Mouse (Mus musculus): Measurements from ENCODE around the gene Tmprss11e. TPM values are rescaled to one million over a fixed set of nuclear protein-coding genes. Genes with fewer than 3 reads are reported as not detected.

Tmprss11e gene
- polyA plus RNA-seq, 2 experiments, result not detected

- 43% methylated on average over 3 of the region's 3 CpGs for WGBS (ENCODE audit: insufficient replicate concordance)
- Histone ChIP-seq H3K4me1 (replicated peaks; ENCODE audit: control insufficient read depth in 2 of 2, insufficient read depth in 2 of 2, low read length in 1 of 2) (no peaks in the 10 kb centered on the region), H3K27me3 (ENCODE audit: control insufficient read depth, insufficient read depth, low read length) (no peaks in the 10 kb centered on the region), H3K9me3 (ENCODE audit: control insufficient read depth, low read length) (no peaks in the 10 kb centered on the region), H3K9ac (replicated peaks) (no peak overlapping the region), H3K4me3 (ENCODE audit: insufficient read depth in 1 of 2, low read depth in 2 of 2, low read length in 2 of 2) (no peak overlapping the region), H3K4me2 (ENCODE audit: low read depth) (no peak overlapping the region), H3K27ac (no peak overlapping the region), H3K36me3 (replicated peaks; ENCODE audit: control insufficient read depth, insufficient read depth, low read depth) (no peaks in the 10 kb centered on the region)
- TF ChIP-seq CTCF (IDR thresholded peaks at IDR 0.05; ENCODE audit: low read depth) (no peak), EP300 (IDR thresholded peaks at IDR 0.05; ENCODE audit: low read depth) (no peak)
- ATAC-seq (ENCODE audit: insufficient read depth) (no peak), DNase-seq (ENCODE audit: low read depth in 3 of 3, low spot score in 3 of 3) (no peak)
These were observed 23.5 kb upstream of the Tmprss11e start for GRCm38 (mm10) chr5:86769015-86769658.

DNA sequence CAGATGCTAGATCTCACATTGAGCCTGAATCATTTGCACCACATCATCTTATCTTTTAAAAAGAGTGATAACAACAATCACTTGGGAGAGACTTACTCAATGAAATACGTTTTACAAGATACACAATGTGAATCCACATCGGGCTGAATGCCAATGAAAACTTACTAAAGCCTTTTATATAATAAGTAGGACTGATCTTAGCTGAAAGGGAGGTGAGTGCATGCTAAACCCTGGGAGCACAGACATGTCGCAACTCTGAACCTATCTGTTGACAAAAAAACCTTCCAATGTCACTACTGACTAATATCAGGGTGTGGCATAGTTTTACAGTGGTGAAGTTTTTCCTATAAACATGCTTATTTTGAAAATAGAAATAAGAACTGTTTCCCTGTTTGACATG lies 2.8 kb downstream of the Tmprss11e start:
- ATAC-seq (ENCODE audit: insufficient read depth) (no peak), DNase-seq (ENCODE audit: low read depth in 3 of 3, low spot score in 3 of 3) (no peak)
- Histone ChIP-seq H3K4me1 (replicated peaks; ENCODE audit: control insufficient read depth in 2 of 2, insufficient read depth in 2 of 2, low read length in 1 of 2) (no peaks in the 10 kb centered on the region), H3K27ac (no peak overlapping the region), H3K9me3 (ENCODE audit: control insufficient read depth, low read length) (no peaks in the 10 kb centered on the region), H3K4me3 (ENCODE audit: insufficient read depth in 1 of 2, low read depth in 2 of 2, low read length in 2 of 2) (no peak overlapping the region), H3K27me3 (ENCODE audit: control insufficient read depth, insufficient read depth, low read length) (no peaks in the 10 kb centered on the region), H3K4me2 (ENCODE audit: low read depth) (no peak overlapping the region), H3K9ac (replicated peaks) (no peak overlapping the region), H3K36me3 (replicated peaks; ENCODE audit: control insufficient read depth, insufficient read depth, low read depth) (no peaks in the 10 kb centered on the region)
- 50% methylated on average over 3 of the region's 3 CpGs for WGBS (ENCODE audit: insufficient replicate concordance)
- no peak for TF ChIP-seq EP300 (IDR thresholded peaks at IDR 0.05; ENCODE audit: low read depth)
- TF ChIP-seq CTCF (IDR thresholded peaks at IDR 0.05; ENCODE audit: low read depth), result no peak

DNA sequence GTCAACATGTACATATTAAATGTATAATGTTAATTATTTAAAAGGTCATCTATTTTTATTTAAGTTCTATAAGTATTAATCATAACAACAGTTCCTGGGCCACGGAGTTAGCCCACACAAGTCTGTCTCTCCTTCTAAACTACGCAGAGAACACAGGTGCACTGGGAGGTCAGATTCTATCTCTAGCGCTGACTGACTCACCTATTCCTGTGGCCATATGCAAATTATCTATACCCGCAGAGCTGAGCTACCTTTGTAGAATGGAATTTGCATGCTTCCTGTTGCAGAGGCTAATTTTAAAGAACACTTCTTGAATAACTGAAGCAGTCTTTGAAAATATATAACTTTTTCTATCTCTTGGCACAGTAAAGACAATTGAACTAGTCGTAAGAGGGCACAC lies 4.5 kb downstream of the Tmprss11e start:
- no peak for DNase-seq (ENCODE audit: low read depth in 3 of 3, low spot score in 3 of 3)
- Histone ChIP-seq H3K27me3 (ENCODE audit: control insufficient read depth, insufficient read depth, low read length) (no peaks in the 10 kb centered on the region), H3K4me3 (ENCODE audit: insufficient read depth in 1 of 2, low read depth in 2 of 2, low read length in 2 of 2) (no peak overlapping the region), H3K4me2 (ENCODE audit: low read depth) (no peak overlapping the region), H3K36me3 (replicated peaks; ENCODE audit: control insufficient read depth, insufficient read depth, low read depth) (no peaks in the 10 kb centered on the region), H3K9me3 (ENCODE audit: control insufficient read depth, low read length) (no peaks in the 10 kb centered on the region), H3K9ac (replicated peaks) (no peak overlapping the region), H3K4me1 (replicated peaks; ENCODE audit: control insufficient read depth in 2 of 2, insufficient read depth in 2 of 2, low read length in 1 of 2) (no peaks in the 10 kb centered on the region), H3K27ac (no peak overlapping the region)
- WGBS (ENCODE audit: insufficient replicate concordance), result 63% methylated on average over 5 of the region's 5 CpGs
- ATAC-seq (ENCODE audit: insufficient read depth), result no peak
- TF ChIP-seq EP300 (IDR thresholded peaks at IDR 0.05; ENCODE audit: low read depth) (no peak), CTCF (IDR thresholded peaks at IDR 0.05; ENCODE audit: low read depth) (no peak)

DNA sequence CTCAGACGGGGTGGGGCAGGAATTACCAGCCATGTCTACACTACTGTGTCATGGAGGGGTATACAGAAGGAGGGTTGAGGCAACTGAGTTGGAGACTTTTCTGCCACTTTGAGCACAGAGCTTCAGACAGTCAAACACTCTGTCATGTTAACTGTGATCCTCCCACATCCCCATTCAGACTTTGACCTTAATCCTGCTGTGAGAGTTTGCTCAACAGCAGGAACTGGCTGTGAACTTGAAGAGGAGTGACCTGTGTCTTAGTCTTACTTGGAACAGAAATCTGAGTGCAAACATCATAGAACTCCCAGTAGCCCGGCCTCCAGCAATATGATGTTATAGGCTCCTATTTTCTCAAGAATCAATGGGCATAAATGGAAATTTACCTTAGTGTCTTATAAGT lies 9.8 kb downstream of the Tmprss11e start:
- no peaks in the 10 kb centered on the region for H3K9me3 ChIP-seq (ENCODE audit: control insufficient read depth, low read length)
- no peak overlapping the region for H3K9ac ChIP-seq (replicated peaks)
- no peak overlapping the region for H3K27ac ChIP-seq
- H3K4me1 ChIP-seq (replicated peaks; ENCODE audit: control insufficient read depth in 2 of 2, insufficient read depth in 2 of 2, low read length in 1 of 2), result no peaks in the 10 kb centered on the region
- H3K27me3 ChIP-seq (ENCODE audit: control insufficient read depth, insufficient read depth, low read length), result no peaks in the 10 kb centered on the region
- DNase-seq (ENCODE audit: low read depth in 3 of 3, low spot score in 3 of 3) (peak in 2 of 3 experiments; percentile 1 to 2), ATAC-seq (ENCODE audit: insufficient read depth) (peak; percentile 6; the same call in 1 of the 2 replicates)
- H3K36me3 ChIP-seq (replicated peaks; ENCODE audit: control insufficient read depth, insufficient read depth, low read depth), result no peaks in the 10 kb centered on the region
- H3K4me3 ChIP-seq (ENCODE audit: insufficient read depth in 1 of 2, low read depth in 2 of 2, low read length in 2 of 2), result no peak overlapping the region
- no peak overlapping the region for H3K4me2 ChIP-seq (ENCODE audit: low read depth)
- WGBS (ENCODE audit: insufficient replicate concordance), result 43% methylated on average over 2 of the region's 2 CpGs
- TF ChIP-seq EP300 (IDR thresholded peaks at IDR 0.05; ENCODE audit: low read depth) (no peak), CTCF (IDR thresholded peaks at IDR 0.05; ENCODE audit: low read depth) (no peak)

- H3K9ac ChIP-seq (replicated peaks), result no peak overlapping the region
- no peaks in the 10 kb centered on the region for H3K36me3 ChIP-seq (replicated peaks; ENCODE audit: control insufficient read depth, insufficient read depth, low read depth)
- 61% methylated on average over 4 of the region's 4 CpGs for WGBS (ENCODE audit: insufficient replicate concordance)
- no peaks in the 10 kb centered on the region for H3K27me3 ChIP-seq (ENCODE audit: control insufficient read depth, insufficient read depth, low read length)
- H3K4me2 ChIP-seq (ENCODE audit: low read depth), result no peak overlapping the region
- H3K27ac ChIP-seq, result no peak overlapping the region
- H3K9me3 ChIP-seq (ENCODE audit: control insufficient read depth, low read length), result no peaks in the 10 kb centered on the region
- no peaks in the 10 kb centered on the region for H3K4me1 ChIP-seq (replicated peaks; ENCODE audit: control insufficient read depth in 2 of 2, insufficient read depth in 2 of 2, low read length in 1 of 2)
- no peak overlapping the region for H3K4me3 ChIP-seq (ENCODE audit: insufficient read depth in 1 of 2, low read depth in 2 of 2, low read length in 2 of 2)
- DNase-seq (ENCODE audit: low read depth in 3 of 3, low spot score in 3 of 3), result no peak
- TF ChIP-seq EP300 (IDR thresholded peaks at IDR 0.05; ENCODE audit: low read depth) (no peak), CTCF (IDR thresholded peaks at IDR 0.05; ENCODE audit: low read depth) (no peak)
- ATAC-seq (ENCODE audit: insufficient read depth), result no peak
These were observed 15.0 kb downstream of the Tmprss11e start for GRCm38 (mm10) chr5:86730587-86730986.

All from liver, embryonic 14.5 days (tissue).